Mouse (Mus musculus) adrenal gland, postnatal 4 days (tissue): ENCODE data around the gene Chrna5. TPM values are rescaled to one million over a fixed set of nuclear protein-coding genes. Genes with fewer than 3 reads are reported as not detected.
"Not testable (repeated sequence)": the region's sequence is repeated elsewhere in the genome, so short reads cannot be mapped to it uniquely, and the experiment has no call there.

Experiments used
- DNase-seq, 2 experiments: peaks; one replicate each; pipeline ENCODE4 v3.0.0; 2021 to 2022; ENCODE audit warnings: low spot score in 2 of 2, mixed read lengths in 2 of 2
- long read RNA-seq, 2 experiments: library from polyadenylated mRNA; stranded (forward); transcript quantifications; one replicate each; pipeline ENCODE4 v2.0.0; 2021
- total RNA-seq, 2 experiments: library from RNA; stranded (reverse); gene quantifications; 2 replicates each; pipeline ENCODE4 v1.2.3; 2021

The Chrna5 gene
- total RNA-seq: 1 to 10 TPM; 2.4 to 3.5 TPM
- long read RNA-seq, experiment 1: 0 reads
- long read RNA-seq, experiment 2, transcript Chrna5-202 (6 exons, 1,737 nt): major isoform, 7 of 8 reads
- long read RNA-seq, experiment 2, partial matches to known transcripts: 0 of 8 reads
- long read RNA-seq, experiment 2, other reads (novel, unspliced or antisense): 0 of 8 reads

DNA sequence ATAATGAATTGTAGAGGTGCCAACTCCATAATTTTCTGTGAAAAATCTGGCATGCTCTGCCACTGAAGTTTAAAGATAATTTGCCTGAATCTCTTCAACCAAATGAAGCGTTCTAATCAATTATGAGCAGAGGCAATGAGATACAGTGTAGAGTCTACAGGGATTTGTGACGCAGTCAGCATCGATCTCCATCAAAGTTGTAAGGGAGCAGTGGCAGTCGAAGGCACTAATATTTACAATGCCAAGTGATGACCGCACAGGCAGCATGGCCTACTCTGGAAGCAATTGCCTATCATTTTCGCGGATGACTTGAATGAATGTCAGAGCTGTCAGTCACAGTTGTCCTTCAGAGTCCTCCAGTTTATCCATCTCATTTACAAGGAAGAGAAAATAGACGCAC, at the start of gene Chrna5:
Gene Chrna5 (plus strand): TSS at position 207 of the 400 bp plus-strand sequence.
- DNase-seq: no peak

DNA sequence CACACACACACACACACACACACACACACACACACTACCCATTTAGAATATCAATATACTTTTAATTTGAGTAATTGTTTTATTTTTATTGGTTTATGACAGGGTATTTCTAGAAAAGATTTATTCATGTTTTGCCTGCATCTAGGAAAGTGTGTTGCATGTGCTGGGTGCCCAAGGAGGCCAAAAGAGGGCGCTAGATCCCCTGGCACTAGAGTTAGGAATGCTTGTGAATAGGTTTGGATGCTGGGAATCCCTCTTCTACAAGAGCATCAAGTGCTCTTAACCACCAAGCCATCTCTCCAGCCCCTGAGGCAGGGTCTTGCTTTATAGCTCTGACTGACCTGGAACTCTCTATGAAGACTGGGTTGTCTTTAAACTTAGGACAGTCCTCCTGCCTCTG, 48.9 kb upstream of the Chrna5 start:
- DNase-seq: no peak

DNA sequence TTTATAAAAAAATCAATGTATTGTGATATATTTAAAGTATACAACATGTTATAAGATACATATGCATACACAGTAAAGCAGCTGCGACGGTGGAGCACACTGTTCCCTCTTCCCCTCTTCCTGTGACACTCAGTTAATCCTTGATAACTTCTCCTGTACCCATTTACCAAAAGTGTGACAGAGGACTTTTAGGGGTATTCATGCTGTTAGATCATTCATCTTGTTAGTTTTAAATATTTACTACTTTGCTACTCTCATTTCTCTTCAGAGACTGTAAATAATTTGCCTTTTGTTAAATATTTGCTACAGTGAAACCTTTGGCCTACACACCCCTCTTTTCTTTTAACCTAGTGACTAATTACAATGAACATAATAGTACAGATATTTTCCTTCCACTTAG, 48.3 kb upstream of the Chrna5 start:
- no peak for DNase-seq

DNA sequence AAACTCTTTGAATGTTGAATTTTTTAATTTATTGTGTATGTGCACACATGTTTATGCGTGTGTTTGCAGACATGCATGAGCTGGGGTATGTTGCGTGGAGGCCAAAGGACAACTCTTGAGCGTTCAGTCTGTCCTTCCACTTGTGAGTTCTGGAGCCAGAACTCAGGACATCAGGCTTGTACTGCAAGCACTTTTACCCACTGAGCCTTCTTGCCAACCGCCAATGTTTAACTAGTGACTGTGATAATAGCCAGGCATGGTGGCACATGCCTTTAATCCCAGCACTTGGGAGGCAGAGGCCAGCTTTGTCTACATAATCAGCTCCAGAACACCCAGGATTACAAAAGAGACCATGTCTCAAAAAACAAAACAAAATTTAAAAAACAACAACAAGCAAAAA, 38.6 kb upstream of the Chrna5 start:
- no peak for DNase-seq

DNA sequence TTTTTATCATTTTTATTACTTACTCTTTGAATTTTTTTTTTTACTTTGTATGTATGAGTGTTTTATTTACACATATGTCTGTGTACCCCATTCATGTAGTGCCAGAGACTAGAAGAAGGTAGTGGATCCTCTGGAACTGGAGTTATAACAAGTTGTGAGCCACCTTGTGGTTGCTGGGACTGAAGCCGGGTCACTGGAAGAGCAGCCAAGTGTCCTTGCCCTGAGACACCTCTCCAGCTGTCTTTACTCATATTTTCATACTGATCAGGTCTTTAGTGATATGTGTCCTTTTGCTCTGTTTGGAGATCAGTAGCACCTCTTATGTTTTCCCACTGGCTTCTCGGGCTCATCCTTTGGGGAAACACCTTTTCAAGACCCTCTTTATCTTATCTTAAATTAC, 36.2 kb upstream of the Chrna5 start:
- DNase-seq: no peak

DNA sequence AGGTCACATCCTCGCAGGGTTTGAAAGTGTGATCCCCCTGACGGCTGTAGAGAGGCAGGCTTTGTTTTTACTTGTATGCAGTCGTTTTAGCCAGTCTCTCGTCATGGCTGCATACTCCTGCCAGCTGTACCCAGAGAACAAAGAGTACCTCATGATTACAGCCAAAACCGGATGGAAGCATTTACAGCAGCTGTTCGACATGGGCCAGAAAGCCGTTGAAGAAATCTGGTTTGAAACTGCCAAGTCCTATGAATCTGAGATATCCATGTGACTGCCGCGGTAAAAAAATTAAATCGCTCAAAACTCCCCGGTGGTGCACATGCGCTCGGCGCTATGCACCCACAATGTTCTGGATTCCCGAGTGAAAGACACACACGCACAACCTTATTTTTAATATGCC, 34.4 kb upstream of the Chrna5 start:
- DNase-seq: no peak

DNA sequence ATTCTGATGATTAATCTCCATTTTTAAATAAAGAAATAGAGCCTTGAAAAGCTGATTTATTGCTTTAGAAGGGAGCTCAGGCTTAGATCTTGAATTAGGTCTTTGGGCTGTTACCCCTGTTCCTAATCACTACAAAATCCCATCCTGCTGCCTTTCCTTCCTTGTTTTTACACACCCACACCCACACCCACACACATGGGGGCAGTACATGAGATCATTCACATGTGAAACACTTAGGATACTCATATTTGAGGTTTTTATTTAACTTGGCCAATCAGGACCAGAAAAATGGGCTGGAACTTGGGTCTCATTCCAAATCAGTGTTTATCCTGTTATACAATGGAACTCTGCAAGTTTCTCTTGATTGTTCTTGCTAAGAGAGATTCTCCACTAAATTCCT, 31.2 kb upstream of the Chrna5 start:
- DNase-seq: no peak

DNA sequence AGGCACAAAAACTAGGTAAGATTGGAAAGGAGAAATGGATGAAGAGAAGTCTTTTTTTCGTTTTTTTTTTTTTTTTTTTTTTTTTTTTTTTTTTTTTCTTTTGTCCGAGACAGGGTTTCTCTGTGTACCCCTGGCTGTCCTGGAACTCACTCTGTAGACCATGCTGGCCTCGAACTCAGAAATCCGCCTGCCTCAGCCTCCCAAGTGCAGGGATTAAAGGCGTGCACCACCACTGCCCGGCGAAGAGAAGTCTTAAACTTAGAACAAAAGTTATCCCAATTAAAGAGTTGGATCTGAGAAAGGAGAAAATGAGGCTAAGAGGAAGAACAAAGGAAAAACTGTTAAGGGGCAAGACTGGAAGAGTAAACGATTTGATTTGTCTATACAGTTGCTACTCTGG, 30.5 kb upstream of the Chrna5 start:
- not testable (repeated sequence) for DNase-seq

DNA sequence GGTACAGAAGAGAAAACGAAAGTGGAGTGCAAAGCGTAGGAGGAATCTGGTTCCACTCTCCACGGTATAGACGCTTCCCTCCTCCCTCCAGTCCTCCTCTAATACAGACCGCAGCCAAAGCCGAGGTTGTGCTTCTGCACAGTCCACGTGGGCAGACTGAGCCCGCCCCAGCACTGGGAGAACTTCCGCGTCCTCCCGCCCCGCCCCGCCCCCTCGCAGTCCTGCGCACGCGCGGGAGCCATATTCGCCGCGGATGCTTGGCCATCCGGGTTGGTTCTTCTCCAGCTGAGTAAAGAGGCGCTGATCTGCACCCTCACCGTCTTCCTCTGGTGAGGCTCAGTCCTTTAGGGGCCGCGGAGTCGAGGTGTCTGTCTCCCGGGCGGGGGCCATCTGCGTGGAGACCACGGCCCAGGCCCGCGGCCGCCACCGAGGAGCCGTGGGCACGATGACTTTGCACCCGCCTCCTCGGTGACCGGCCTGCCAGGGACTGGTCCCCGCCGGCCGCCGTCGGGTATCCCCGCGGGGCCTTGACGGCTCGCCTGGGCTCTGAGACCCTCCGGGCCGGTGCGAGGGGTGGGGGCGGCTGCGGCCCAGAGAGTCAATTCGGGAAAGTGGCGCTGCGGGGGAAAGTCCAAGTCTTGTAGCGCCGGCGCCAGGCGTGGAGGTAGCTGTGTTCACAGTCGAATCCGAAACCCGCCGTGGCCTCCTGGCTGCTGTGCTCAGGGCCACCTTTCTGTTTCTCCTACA, 29.9 kb upstream of the Chrna5 start, which contains the start of the genes Psma4 and AY074887:
Gene Psma4 (plus strand): TSS at position 216 of the 747 bp plus-strand sequence.
Gene AY074887 (minus strand): TSS at position 424 of the 747 bp plus-strand sequence.
- peak; percentile 84 for DNase-seq

DNA sequence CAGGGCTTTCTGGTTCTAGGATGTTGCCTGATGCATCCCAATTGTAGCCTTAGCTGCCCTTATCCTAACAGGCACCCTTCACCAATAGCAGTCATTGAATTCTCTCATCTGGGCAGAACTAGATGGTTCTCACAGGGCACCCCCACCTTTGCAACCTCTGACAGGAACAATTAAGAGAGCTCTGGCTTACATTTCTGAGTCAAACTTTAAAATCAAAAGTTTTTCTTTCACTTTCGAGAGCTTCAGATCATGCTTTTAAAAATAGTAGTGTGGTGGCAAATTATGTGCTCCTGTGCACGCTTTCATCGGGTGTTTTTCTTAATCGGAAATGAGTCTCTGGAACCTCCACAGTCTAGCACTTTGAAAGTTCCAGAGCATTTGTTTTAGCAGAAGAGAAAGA, 19.6 kb upstream of the Chrna5 start:
- no peak for DNase-seq

DNA sequence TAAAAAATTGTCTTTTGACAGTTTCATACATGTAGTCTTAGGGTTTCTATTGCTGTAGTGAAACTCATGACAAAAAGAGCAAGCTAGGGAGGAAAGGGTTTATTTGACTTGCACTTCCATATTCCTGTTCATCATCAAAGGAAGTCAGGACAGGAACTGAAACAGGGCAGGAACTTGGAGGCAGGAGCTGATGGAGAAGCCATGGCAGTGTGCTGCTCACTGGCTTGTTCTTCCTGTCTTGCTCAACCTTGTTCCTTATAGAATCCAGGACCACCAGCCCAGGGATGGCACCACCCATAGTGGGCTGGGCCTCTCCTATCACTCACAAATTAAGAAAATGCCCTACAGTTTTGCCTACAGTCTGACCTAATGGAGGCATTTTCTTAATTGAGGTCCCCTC, 17.0 kb upstream of the Chrna5 start:
- DNase-seq: no peak

DNA sequence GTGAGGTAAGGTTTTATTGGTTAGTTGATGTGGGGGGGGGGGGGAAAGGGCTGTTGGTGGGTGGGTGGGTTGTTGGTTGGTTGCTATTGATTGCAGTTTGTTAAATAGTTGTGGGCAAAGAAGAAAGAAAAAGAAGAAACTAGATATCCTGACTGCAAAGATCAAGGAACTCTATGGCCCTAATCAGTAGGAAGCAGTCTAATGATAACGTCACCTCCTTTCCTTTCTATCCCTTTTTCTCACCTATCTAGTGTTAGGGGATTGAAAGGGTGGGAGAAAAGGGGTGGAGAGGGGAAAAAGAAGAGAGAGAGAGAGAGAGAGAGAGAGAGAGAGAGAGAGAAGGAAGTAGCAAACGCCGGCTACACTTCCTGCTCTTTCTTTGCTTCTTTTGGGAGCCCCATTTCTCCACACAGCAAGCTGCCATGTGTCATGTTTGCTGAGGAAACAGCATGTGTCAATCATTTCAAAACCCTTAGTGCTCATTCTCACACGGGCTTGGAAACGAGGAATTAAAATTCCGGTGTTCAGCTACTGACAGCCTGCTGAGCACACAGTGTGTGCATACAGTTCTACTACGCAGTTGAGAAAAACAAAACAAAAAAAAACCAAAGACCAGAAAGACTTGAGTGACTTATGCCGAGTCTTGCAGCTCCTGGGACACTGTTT, 10.6 kb upstream of the Chrna5 start:
- DNase-seq: no peak

DNA sequence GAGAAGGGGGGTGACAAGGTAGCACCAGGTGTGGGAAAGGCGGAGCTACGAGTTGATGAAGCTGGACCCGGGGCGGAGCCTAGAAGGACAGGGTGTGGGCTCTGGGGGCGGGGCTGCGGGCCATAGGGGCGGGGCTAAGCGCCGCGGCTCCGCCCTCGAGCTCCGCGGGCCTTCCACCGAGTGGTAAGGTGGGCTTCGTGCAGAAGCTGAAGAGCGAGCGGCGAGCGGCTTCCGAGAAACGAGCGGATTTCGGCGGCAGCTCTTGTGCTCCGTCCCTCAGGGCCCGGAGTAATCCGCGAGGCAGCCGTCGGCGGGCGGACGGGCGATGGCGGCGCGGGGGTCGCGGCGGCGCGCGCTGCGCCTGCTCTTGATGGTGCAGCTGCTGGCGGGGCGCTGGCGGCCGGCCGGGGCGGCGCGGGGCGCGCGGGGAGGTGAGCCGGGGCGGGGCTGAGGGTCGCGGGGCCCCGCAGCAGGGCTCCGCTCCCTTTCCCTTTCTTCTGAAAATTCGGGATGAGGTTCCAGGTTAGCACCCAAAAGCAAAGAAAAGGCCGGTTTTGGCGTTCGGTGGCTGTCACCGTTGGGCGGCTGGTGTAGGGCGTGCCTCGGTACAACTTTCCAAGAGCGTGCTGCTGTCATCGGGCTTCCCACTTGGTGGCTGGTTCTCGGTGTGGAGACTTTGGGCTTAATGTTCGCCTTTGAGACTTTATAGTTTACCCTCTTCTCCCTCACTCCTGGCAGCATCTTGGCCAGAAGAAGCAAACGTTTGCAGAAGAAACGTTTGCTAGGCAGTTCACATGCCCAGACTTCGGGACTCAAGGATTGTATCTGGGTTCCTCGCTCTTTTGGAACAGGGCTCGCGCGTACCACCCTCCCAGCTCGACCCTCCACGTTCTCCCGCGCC, 861 bp downstream of the Chrna5 start:
- no peak for DNase-seq

DNA sequence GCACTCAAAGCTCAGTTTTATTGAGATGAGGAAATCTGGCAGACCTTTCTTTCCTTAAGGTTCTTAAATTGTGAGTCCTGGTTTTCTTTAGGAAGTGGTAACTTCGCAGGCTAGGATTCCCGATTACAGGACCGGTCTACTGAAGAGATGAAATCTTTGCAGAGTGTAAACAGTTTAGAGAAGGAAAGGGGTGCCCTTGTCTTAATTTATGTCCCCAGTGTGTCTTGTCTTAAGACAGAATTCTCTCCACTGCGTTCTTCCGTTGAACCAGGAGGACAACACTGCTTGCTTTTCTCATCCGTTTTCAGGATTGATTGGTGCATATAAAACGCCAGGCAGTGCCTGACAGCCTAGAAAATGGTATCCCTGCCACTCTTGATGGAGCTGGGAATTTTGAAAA, 1.7 kb downstream of the Chrna5 start:
- no peak for DNase-seq

DNA sequence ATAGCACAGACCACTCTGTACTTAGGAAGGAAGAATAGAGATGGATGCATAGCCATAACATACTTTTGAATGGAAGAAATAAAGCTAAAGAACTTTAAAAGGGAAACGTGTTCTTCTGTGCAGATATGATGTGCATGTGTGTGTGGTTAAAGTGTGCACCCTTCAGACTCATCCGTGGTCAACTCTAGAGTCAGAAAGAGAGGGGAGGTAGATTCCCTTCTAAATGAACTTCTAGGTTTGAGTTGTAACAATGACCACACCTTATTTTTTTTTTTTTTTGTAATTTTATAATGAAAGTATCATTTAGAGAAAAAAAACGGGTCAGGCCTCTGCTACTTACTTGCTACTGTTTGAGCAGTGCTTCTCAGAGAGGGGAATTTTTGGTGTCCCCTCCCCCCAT, 9.7 kb downstream of the Chrna5 start:
- DNase-seq: no peak

DNA sequence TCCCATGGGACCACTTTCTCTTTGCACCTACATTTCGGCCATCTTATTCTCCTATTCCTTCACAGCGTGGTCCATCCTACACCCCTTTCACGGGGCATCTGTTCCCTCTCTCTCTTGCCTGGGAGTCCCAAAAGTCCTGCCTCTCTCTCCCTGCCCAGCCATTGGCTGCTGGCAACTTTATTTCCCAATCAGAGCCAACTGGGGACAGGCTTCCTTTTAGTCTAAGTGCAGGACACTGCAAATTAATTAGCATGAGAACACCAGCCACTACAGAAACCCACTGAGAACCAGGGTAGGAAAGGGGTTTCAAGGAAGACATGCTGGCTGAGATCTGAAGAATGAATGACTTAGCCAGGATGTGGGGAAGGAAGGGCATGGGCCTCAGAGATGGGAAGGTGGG, 13.7 kb downstream of the Chrna5 start:
- DNase-seq: no peak

DNA sequence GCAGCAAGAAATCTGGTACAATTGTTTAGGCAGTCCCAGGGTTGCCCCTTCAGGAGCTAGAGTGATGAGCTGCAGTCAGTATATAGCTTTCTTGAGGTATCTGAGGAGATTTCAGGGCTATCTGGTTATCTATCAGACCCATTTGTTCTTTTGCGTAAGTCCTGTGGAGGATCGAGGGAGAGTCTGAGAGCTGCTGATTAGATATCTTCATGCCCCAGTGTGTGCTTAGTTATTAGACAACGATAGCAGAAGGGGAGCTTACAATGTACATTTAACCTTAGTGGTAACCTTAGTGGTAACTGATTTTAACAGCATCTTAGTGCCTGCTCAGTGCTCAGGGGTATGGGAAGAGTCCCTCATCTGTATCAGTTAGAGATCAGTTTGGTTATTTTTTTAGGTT, 15.0 kb downstream of the Chrna5 start:
- no peak for DNase-seq

DNA sequence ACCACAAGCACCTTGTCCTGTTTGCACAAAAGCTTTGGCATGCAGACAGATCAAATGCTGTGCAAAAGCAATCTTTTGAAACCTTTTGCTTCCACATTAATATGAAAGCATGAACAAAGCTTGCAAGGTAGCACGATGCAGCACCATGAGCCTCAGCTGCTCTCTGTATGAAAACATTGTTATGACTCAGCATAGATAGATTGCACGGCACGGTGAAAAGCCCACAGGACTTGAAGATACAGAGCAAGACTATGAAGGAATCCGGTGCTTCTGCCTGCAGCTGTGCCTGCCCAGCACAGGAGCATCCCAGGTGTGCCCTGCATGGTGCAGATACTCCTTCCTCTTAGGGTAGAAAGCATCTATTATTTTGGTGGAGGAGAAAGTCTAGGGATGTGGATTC, 22.9 kb downstream of the Chrna5 start:
- DNase-seq: no peak

DNA sequence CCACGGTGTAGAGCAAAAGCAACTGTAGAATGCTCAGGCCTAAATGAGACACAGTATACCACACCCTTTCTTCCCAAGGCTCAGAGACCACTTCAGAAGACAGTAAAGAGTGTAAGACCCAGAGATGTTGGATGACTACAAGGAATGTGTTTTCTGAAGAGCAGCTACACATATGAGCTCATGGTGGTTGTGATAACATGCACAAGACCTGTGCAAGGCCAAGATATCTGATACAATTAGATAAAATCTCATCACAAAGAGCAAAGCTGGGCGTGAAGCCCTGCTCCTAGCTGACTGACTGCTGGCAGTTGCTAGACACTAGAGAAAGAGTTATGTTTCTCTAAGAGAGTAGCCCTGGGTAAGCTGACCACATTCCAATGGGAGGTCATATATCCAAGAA, 29.0 kb downstream of the Chrna5 start:
- DNase-seq: no peak

DNA sequence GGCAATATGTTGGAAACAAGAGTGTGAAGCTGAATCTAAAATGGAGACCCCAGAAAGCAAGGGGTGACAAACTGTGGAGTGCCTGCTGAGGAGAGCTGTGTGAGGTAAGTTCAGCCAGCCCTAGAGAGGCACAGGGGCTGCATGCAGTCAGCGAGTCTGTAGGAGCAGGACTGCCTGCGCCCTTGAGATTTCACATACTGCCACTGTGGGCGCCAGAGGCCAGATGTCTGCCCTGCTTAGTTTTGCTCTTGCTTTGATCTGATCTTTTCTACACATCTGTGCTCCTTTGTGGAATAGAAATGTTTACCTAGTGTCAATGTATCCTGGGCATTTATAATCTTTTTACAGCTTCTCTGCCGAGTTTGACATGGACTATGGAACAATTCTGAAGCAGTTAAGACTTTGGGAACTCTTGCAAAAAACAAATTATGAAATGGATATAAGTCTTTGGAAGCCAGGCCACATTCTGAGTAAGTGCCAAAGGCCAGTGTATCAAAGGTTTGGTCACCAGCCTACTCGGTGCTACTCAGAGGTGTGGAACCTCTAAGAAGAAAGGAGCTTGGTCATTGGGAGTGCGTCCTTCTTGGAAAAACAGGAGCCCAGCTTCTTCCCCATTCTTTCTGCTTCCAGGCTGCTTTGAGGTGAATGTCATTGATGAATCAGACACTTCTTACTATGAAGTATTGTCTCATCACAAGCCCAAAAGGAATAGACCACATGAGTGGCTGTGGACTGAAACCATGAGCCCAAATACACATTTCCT, 30.1 kb downstream of the Chrna5 start:
- DNase-seq: no peak

DNA sequence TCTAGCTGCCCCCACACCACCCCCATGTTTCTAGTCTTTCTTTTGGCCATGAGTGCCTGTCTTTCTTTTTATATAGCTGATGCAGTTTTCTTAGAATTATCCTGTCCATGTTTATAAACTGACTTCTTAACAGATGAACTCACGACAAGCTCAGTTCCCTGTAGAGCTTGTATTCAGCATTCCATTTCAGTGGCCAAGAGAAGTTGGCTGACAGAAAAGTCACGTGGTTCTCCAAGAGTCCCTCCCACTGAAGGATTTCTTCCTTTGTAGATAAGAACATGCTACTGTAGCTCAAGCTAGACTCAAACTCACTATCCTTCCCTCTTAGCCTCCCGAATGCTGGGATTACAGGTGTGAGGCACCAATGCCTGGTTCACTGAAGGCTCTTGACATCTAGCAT, 36.2 kb downstream of the Chrna5 start:
- no peak for DNase-seq
